Mouse (Mus musculus) liver, embryonic 14.5 days (tissue): ENCODE measurements around the gene Rpap3. TPM values are rescaled to one million over a fixed set of nuclear protein-coding genes. Genes with fewer than 3 reads are reported as not detected.
A peak's percentile ranks its signal among the peaks of the same experiment; 100 is the strongest.

ENCODE experiments used
- ATAC-seq: fragments of 200-750 bp; cut with Nextera tagmentation; 2 replicates; pipeline ENCODE4 v1.8.0; 2017; ENCODE audit warnings: moderate number of reproducible peaks, mild to moderate bottlenecking, moderate library complexity; ENCODE audit not compliant: insufficient read depth
- DNase-seq, 3 experiments: peaks; one replicate each; pipeline ENCODE4 v3.0.0-alpha.2; 2012 to 2013; ENCODE audit warnings: low read depth in 3 of 3, low spot score in 3 of 3
- H3K27ac ChIP-seq: fragments of 300-500 bp; sonication (generic); 2 replicates; pipeline ENCODE4 v1.5.1; 2014; ENCODE audit warnings: moderate library complexity, mild to moderate bottlenecking, control low read depth, inconsistent platforms
- H3K27me3 ChIP-seq: fragments of 300-500 bp; sonication (generic); 2 replicates; pipeline ENCODE4 v1.6.1; 2014; ENCODE audit warnings: mild to moderate bottlenecking, low read length, moderate library complexity; ENCODE audit not compliant: control insufficient read depth, insufficient read depth
- H3K36me3 ChIP-seq: fragments of 300-500 bp; sonication (generic); replicated peaks from 2 replicates; pipeline ENCODE4 v1.6.1; 2014; ENCODE audit warnings: low read depth; ENCODE audit not compliant: control insufficient read depth, insufficient read depth
- H3K4me1 ChIP-seq, 2 experiments: fragments of 200-500 bp in 1 of 2; fragments of 300-500 bp in 1 of 2; sonication (generic) in 1 of 2; replicated peaks; 2 replicates each; pipeline ENCODE4 v1.6.1; 2012 to 2014; ENCODE audit warnings: antibody characterized with exemption in 1 of 2, inconsistent platforms in 1 of 2, low read length in 1 of 2; ENCODE audit not compliant: control insufficient read depth in 2 of 2, insufficient read depth in 2 of 2
- H3K4me2 ChIP-seq: fragments of 300-500 bp; sonication (generic); 2 replicates; pipeline ENCODE4 v1.6.1; 2014; ENCODE audit warnings: low read depth, mild to moderate bottlenecking, control low read depth, moderate library complexity
- H3K4me3 ChIP-seq, 2 experiments: fragments of 200-500 bp in 1 of 2; fragments of 300-500 bp in 1 of 2; sonication (generic) in 1 of 2; 2 replicates each; pipeline ENCODE4 v1.5.1; 2012 to 2014; ENCODE audit warnings: low read depth in 2 of 2, low read length in 2 of 2, mild to moderate bottlenecking in 2 of 2, control low read depth in 1 of 2, inconsistent platforms in 1 of 2, moderate library complexity in 1 of 2; ENCODE audit not compliant: insufficient read depth in 1 of 2
- H3K9ac ChIP-seq: fragments of 300-500 bp; sonication (generic); replicated peaks from 2 replicates; pipeline ENCODE4 v1.6.1; 2014; ENCODE audit warnings: mild to moderate bottlenecking, control low read depth, moderate library complexity
- H3K9me3 ChIP-seq: fragments of 300-500 bp; sonication (generic); 2 replicates; pipeline ENCODE4 v1.6.1; 2016; ENCODE audit warnings: low read length, mixed read lengths; ENCODE audit not compliant: control insufficient read depth
- CTCF ChIP-seq: IDR thresholded peaks from 2 replicates; pipeline ENCODE4 v1.5.1; 2016; ENCODE audit warnings: antibody characterized with exemption, low read depth, control low read depth
- EP300 ChIP-seq: IDR thresholded peaks from 2 replicates; pipeline ENCODE4 v1.6.1; 2016; ENCODE audit warnings: antibody characterized with exemption, low read depth
- WGBS: fragments of 180-500 bp; shearing (Covaris S2); extraction: QIAGEN DNeasy Blood & Tissue Kit; methylation state at CpG from one replicate; pipeline ENCODE4 v1.1.7; 2014; ENCODE audit not compliant: insufficient replicate concordance; 5-methylcytosine and 5-hydroxymethylcytosine counted together
- polyA plus RNA-seq, 2 experiments: library from polyadenylated mRNA; depleted of rRNA in 1 of 2; stranded (reverse) in 1 of 2; unstranded in 1 of 2; fragments of >200 nt; fragmentation: Nextera tagmentation in 1 of 2; extraction: Ambion mirVana in 1 of 2; gene quantifications; 2 replicates each; pipeline versions ENCODE4 v1.2.1 to v1.2.3; 2012 to 2014

Rpap3 gene
- polyA plus RNA-seq (2012; rRNA removed) (3.4 and 6.8 TPM in 2 replicates), polyA plus RNA-seq (2014; fragmentation: Nextera tagmentation; extraction: Ambion mirVana) (11.2 and 11.4 TPM in 2 replicates)

- H3K9me3 ChIP-seq, result no peaks in the 10 kb centered on the region
These were observed at the start of gene Rpap3 for GRCm38 (mm10) chr15:97705211-97706050. Gene Rpap3 (minus strand): TSS chr15:97705825.

DNA sequence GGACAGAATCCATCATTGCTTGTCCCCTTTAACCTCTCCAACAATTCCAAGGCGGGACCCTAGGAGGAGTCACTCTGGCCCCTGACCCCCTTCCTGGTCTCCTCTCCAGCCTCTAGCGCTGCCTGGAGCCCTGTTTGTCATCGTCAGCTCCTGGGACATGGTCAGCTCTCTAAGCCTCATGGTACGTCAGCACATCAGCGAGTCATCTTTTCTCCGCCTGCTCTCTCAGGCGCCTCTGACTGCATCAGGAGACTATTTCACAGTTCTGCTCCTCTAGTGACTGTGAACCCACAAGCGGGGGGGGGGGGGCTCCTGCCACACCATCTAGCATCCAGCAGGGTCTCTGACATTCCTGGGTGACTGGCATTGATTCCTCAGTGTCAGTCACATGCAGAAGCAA is 49.7 kb upstream of the Rpap3 start:
- Histone ChIP-seq H3K4me2 (no peak overlapping the region), H3K4me3 (no peak overlapping the region), H3K4me1 (no peaks in the 10 kb centered on the region), H3K27ac (no peak overlapping the region), H3K27me3 (no peaks in the 10 kb centered on the region), H3K36me3 (no peaks in the 10 kb centered on the region), H3K9me3 (no peaks in the 10 kb centered on the region), H3K9ac (no peak overlapping the region)
- WGBS, result 60% methylated on average over 8 of the region's 8 CpGs
- ATAC-seq (no peak), DNase-seq (no peak)
- TF ChIP-seq CTCF (no peak), EP300 (no peak)

More at GRCm38 (mm10) chr15:97705211-97706050, at the start of gene Rpap3:
- H3K4me2 ChIP-seq, result peak within 1 kb of the TSS; percentile 87
- TF ChIP-seq CTCF (no peak), EP300 (no peak)
- H3K9ac ChIP-seq, result peak within 1 kb of the TSS; percentile 84
- ATAC-seq, result peak; percentile 94
- whole genome bisulfite sequencing, result under 1% methylated on average over 68 of the region's 71 CpGs
- H3K4me3 ChIP-seq, result peak within 1 kb of the TSS; percentile 88 to 95
- H3K36me3 ChIP-seq, result peaks cover 7% of the 10 kb centered on the region; the same call in 1 of the 2 replicates
- H3K27me3 ChIP-seq, result no peaks in the 10 kb centered on the region
- peaks cover 3 to 10% of the 10 kb centered on the region in 2 experiments; a peak in 3 of 4 replicates for H3K4me1 ChIP-seq
- DNase-seq, result peak; percentile 64 to 70 (median 66)
- H3K27ac ChIP-seq, result no peak within 1 kb of the TSS; the same call in 1 of the 2 replicates

- no peaks in the 10 kb centered on the region for H3K4me1 ChIP-seq
- H3K27me3 ChIP-seq, result no peaks in the 10 kb centered on the region
- no peak overlapping the region for H3K4me2 ChIP-seq
- TF ChIP-seq EP300 (no peak), CTCF (no peak)
- H3K36me3 ChIP-seq, result no peaks in the 10 kb centered on the region
- ATAC-seq (no peak), DNase-seq (no peak)
- no peaks in the 10 kb centered on the region for H3K9me3 ChIP-seq
- no peak overlapping the region for H3K9ac ChIP-seq
- H3K4me3 ChIP-seq, result no peak overlapping the region
- 70% methylated on average over 6 of the region's 6 CpGs for WGBS
- H3K27ac ChIP-seq, result no peak overlapping the region
These were observed 48.9 kb upstream of the Rpap3 start for GRCm38 (mm10) chr15:97754476-97754875.

DNA sequence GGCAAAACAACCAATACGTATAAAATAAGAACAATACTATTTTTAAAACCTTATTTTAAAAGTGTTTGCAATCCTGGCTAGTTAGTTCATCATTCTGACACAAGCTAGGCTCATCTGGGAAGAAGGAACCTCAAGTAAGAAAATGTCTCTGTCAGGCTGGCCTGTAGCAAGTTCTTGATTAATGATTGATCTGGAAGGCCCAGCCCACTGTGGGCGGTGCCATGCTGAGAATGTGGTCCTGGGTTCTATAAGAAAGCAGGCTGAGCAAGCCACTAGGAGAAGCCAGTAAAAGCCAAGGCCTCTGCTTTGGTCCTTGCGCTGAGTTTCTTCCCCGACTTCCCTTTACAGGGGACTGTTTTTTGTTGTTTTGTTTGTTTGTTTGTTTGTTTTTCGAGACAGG is 46.9 kb upstream of the Rpap3 start:
- 73% methylated on average over 5 of the region's 5 CpGs for WGBS
- TF ChIP-seq CTCF (no peak), EP300 (no peak)
- H3K4me1 ChIP-seq, result peaks cover 0 to 8% of the 10 kb centered on the region in 2 experiments; a peak in 2 of 4 replicates
- DNase-seq, result no peak
- H3K27ac ChIP-seq, result no peak overlapping the region
- H3K9me3 ChIP-seq, result no peaks in the 10 kb centered on the region
- no peak overlapping the region for H3K9ac ChIP-seq
- H3K27me3 ChIP-seq, result no peaks in the 10 kb centered on the region
- H3K4me3 ChIP-seq, result no peak overlapping the region
- H3K4me2 ChIP-seq, result no peak overlapping the region
- H3K36me3 ChIP-seq, result no peaks in the 10 kb centered on the region
- ATAC-seq, result no peak

GRCm38 (mm10) chr15:97751676-97752075 is 46.1 kb upstream of the Rpap3 start:
- Histone ChIP-seq H3K4me1 (peaks cover 0 to 11% of the 10 kb centered on the region in 2 experiments; a peak in 2 of 4 replicates), H3K4me3 (no peak overlapping the region), H3K27me3 (no peaks in the 10 kb centered on the region), H3K9me3 (no peaks in the 10 kb centered on the region), H3K9ac (no peak overlapping the region), H3K36me3 (no peaks in the 10 kb centered on the region), H3K4me2 (no peak overlapping the region), H3K27ac (no peak overlapping the region)
- 68% methylated on average over 2 of the region's 2 CpGs for WGBS
- no peak for ATAC-seq
- DNase-seq, result no peak
- no peak for TF ChIP-seq EP300
- TF ChIP-seq CTCF, result peak; percentile 74
